Mouse (Mus musculus) stomach, embryonic 15.5 days (tissue): ENCODE results near the gene Zmynd8. TPM values are rescaled to one million over a fixed set of nuclear protein-coding genes. Genes with fewer than 3 reads are reported as not detected.

Source experiments
- ATAC-seq: fragments of 200-750 bp; cut with Nextera tagmentation; 2 replicates; pipeline ENCODE4 v1.8.0; 2017; ENCODE audit warnings: low read depth, moderate number of reproducible peaks, moderate TSS enrichment; ENCODE audit not compliant: insufficient read depth, low FRiP score
- H3K27ac ChIP-seq: fragments of 300-500 bp; sonication (generic); 2 replicates; pipeline ENCODE4 v1.5.1; 2015; ENCODE audit warnings: mild to moderate bottlenecking, inconsistent platforms
- H3K27me3 ChIP-seq: fragments of 300-500 bp; sonication (generic); replicated peaks from 2 replicates; pipeline ENCODE4 v1.6.1; 2015; ENCODE audit warnings: inconsistent platforms
- H3K36me3 ChIP-seq: fragments of 300-500 bp; sonication (generic); 2 replicates; pipeline ENCODE4 v1.6.1; 2015; ENCODE audit warnings: inconsistent platforms
- H3K4me1 ChIP-seq: fragments of 300-500 bp; sonication (generic); 2 replicates; pipeline ENCODE4 v1.6.1; 2015; ENCODE audit warnings: inconsistent platforms
- H3K4me2 ChIP-seq: fragments of 300-500 bp; sonication (generic); 2 replicates; pipeline ENCODE4 v1.6.1; 2015; ENCODE audit warnings: mild to moderate bottlenecking, inconsistent platforms
- H3K4me3 ChIP-seq: fragments of 300-500 bp; sonication (generic); replicated peaks from 2 replicates; pipeline ENCODE4 v1.5.1; 2015; ENCODE audit warnings: inconsistent platforms
- H3K9ac ChIP-seq: fragments of 300-500 bp; sonication (generic); 2 replicates; pipeline ENCODE4 v1.6.1; 2015; ENCODE audit warnings: inconsistent platforms
- H3K9me3 ChIP-seq: fragments of 300-500 bp; sonication (generic); 2 replicates; pipeline ENCODE4 v1.6.1; 2016; ENCODE audit warnings: inconsistent platforms
- whole genome bisulfite sequencing: fragments of 180-500 bp; shearing (Covaris S2); methylation state at CpG from one replicate; pipeline ENCODE4 v1.1.7; 2015; 5-methylcytosine and 5-hydroxymethylcytosine counted together
- polyA plus RNA-seq: library from polyadenylated mRNA; unstranded; fragments of >200 nt; fragmentation: Nextera tagmentation; extraction: Ambion mirVana; gene quantifications from 2 replicates; pipeline ENCODE4 v1.2.1, GENCODE M21; 2015

Zmynd8 gene
- polyA plus RNA-seq, 1 experiment from 2014 or later = 54.5 TPM

DNA sequence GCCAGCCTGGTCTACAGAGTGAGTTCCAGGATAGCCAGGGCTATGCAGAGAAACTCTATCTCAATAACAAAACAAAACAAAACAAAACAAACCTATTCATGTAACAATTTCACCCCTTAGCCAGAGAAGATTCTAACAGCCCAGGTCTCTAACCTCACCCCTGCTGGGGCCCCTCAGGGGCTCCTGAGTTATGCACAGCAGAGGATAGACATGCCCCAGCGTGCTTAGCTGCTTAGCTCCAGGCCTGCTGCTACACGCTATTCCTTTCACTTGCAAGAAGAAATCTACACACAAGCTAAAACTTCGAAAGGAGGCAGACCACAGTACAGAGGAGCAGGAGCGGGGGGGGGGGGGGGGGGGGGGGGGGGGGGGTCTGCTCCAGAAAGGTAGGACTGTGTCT is 4.3 kb downstream of the Zmynd8 start:
- Histone ChIP-seq H3K27me3 (no peaks in the 10 kb centered on the region), H3K4me3 (no peak overlapping the region), H3K36me3 (no peaks in the 10 kb centered on the region), H3K9ac (no peak overlapping the region), H3K9me3 (no peaks in the 10 kb centered on the region), H3K27ac (no peak overlapping the region), H3K4me1 (peaks cover 23% of the 10 kb centered on the region), H3K4me2 (no peak overlapping the region)
- WGBS = 34% methylated on average over 4 of the region's 4 CpGs
- no peak for ATAC-seq

GRCm38 (mm10) chr2:165893232-165893631 is 5.6 kb downstream of the Zmynd8 start:
- no peak for ATAC-seq
- 92% methylated on average over 3 of the region's 3 CpGs for WGBS
- H3K36me3 ChIP-seq = no peaks in the 10 kb centered on the region

GRCm38 (mm10) chr2:165892626-165893025 is 6.2 kb downstream of the Zmynd8 start:
- 72% methylated on average over 5 of the region's 5 CpGs for WGBS
- no peak for ATAC-seq

More at GRCm38 (mm10) chr2:165893232-165893631, 5.6 kb downstream of the Zmynd8 start:
- H3K27me3 ChIP-seq = no peaks in the 10 kb centered on the region
- H3K27ac ChIP-seq = no peak overlapping the region
- no peak overlapping the region for H3K4me2 ChIP-seq
- H3K4me1 ChIP-seq = peaks cover 30% of the 10 kb centered on the region
- H3K9ac ChIP-seq = no peak overlapping the region
- H3K4me3 ChIP-seq = no peak overlapping the region
- no peaks in the 10 kb centered on the region for H3K9me3 ChIP-seq

GRCm38 (mm10) chr2:165890401-165890800 is 8.4 kb downstream of the Zmynd8 start:
- Histone ChIP-seq H3K4me2 (no peak overlapping the region), H3K27ac (peak overlapping the region; percentile 100; the same call in 1 of the 2 replicates), H3K9ac (no peak overlapping the region), H3K9me3 (no peaks in the 10 kb centered on the region), H3K4me1 (peaks cover 56% of the 10 kb centered on the region), H3K27me3 (no peaks in the 10 kb centered on the region), H3K36me3 (no peaks in the 10 kb centered on the region), H3K4me3 (no peak overlapping the region)
- no peak for ATAC-seq
- 63% methylated on average over 10 of the region's 10 CpGs for WGBS

More at GRCm38 (mm10) chr2:165892626-165893025, 6.2 kb downstream of the Zmynd8 start:
- H3K9ac ChIP-seq = no peak overlapping the region
- H3K4me2 ChIP-seq = no peak overlapping the region
- H3K4me1 ChIP-seq = peaks cover 36% of the 10 kb centered on the region
- H3K9me3 ChIP-seq = no peaks in the 10 kb centered on the region
- no peak overlapping the region for H3K27ac ChIP-seq
- no peaks in the 10 kb centered on the region for H3K27me3 ChIP-seq
- no peaks in the 10 kb centered on the region for H3K36me3 ChIP-seq
- no peak overlapping the region for H3K4me3 ChIP-seq

DNA sequence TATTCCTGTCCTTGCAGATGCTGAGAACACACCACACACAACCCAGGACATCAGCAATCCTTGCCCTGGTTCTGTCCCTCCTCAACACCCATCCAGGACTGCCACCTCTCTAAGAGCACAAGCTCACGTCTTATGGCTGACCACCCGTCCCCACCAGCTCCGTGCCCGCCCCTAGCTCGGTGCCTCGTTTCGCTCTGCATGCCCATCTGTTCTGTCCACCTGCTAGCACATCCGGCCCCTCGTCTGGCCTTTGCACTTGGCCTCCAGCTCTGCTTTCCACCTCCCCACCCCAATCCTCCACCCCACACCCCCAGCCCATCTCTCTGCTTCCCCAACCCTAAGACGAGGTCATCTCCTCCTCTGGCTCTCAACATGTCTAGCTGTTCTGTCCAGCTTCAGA is 8.9 kb downstream of the Zmynd8 start:
- Histone ChIP-seq H3K36me3 (no peaks in the 10 kb centered on the region), H3K27ac (peak overlapping the region; percentile 100; the same call in 1 of the 2 replicates), H3K27me3 (no peaks in the 10 kb centered on the region), H3K9me3 (no peaks in the 10 kb centered on the region), H3K4me2 (no peak overlapping the region), H3K4me1 (peaks cover 58% of the 10 kb centered on the region), H3K9ac (no peak overlapping the region), H3K4me3 (no peak overlapping the region)
- ATAC-seq = no peak
- 81% methylated on average over 10 of the region's 10 CpGs for WGBS

DNA sequence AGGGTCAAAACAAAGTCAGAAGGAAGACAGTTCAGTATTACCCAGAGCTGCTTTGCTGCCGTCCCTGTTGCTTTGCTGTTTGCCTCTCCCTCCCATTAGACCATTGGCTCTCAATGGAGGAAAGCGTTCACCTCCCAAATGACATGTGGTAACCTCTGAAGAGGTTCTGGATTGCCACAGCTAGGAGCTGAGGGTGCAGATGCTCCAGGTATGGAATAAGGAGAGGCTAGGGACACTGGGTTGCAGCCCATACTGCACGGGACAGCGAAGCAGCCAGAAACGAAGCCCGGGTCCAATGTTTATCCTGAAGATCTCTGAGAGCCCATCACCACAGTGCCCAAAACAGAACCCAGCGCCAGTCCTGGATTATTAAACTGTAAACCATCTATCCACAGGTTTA is 9.6 kb downstream of the Zmynd8 start:
- no peaks in the 10 kb centered on the region for H3K36me3 ChIP-seq
- H3K4me2 ChIP-seq = no peak overlapping the region
- H3K4me3 ChIP-seq = no peak overlapping the region
- no peaks in the 10 kb centered on the region for H3K9me3 ChIP-seq
- no peak for ATAC-seq
- 57% methylated on average over 7 of the region's 7 CpGs for WGBS
- peaks cover 60% of the 10 kb centered on the region for H3K4me1 ChIP-seq
- H3K27me3 ChIP-seq = no peaks in the 10 kb centered on the region
- H3K27ac ChIP-seq = peak overlapping the region; percentile 100
- no peak overlapping the region for H3K9ac ChIP-seq

DNA sequence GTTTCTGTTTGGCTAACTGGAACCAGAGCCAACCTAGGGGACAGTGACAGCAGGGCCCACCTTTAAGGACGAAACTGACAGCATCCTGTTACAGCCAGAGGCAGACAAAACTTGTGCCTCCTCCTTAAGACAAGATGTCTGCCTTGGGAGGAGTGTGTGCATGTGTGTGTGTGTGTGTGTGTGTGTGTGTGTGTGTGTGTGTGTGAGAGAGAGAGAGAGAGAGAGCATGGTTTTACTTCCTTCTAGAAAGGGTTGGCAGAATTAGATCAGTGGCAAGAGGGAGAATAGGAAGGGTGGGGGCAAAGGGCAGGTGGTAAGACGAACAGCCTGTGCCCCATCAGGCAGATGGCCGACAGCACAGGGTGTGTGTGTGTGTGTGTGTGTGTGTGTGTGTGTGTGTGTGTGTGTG is 10.0 kb downstream of the Zmynd8 start:
- H3K4me1 ChIP-seq = peaks cover 63% of the 10 kb centered on the region
- 22% methylated on average over 3 of the region's 3 CpGs for WGBS
- no peak overlapping the region for H3K9ac ChIP-seq

GRCm38 (mm10) chr2:165888396-165888795 is 10.4 kb downstream of the Zmynd8 start:
- no peaks in the 10 kb centered on the region for H3K27me3 ChIP-seq
- peaks cover 64% of the 10 kb centered on the region for H3K4me1 ChIP-seq
- H3K27ac ChIP-seq = peak overlapping the region; percentile 100
- no peak overlapping the region for H3K4me3 ChIP-seq
- no peak overlapping the region for H3K9ac ChIP-seq
- H3K4me2 ChIP-seq = peak overlapping the region; percentile 24
- ATAC-seq = peak; percentile 74
- 11% methylated on average over 13 of the region's 13 CpGs for whole genome bisulfite sequencing
- no peaks in the 10 kb centered on the region for H3K36me3 ChIP-seq
- no peaks in the 10 kb centered on the region for H3K9me3 ChIP-seq

More for the DNA sequence above, 10.0 kb downstream of the Zmynd8 start:
- no peaks in the 10 kb centered on the region for H3K9me3 ChIP-seq
- ATAC-seq = no peak
- no peak overlapping the region for H3K4me3 ChIP-seq
- no peaks in the 10 kb centered on the region for H3K27me3 ChIP-seq
- peak overlapping the region; percentile 100 for H3K27ac ChIP-seq
- no peak overlapping the region for H3K4me2 ChIP-seq
- no peaks in the 10 kb centered on the region for H3K36me3 ChIP-seq

DNA sequence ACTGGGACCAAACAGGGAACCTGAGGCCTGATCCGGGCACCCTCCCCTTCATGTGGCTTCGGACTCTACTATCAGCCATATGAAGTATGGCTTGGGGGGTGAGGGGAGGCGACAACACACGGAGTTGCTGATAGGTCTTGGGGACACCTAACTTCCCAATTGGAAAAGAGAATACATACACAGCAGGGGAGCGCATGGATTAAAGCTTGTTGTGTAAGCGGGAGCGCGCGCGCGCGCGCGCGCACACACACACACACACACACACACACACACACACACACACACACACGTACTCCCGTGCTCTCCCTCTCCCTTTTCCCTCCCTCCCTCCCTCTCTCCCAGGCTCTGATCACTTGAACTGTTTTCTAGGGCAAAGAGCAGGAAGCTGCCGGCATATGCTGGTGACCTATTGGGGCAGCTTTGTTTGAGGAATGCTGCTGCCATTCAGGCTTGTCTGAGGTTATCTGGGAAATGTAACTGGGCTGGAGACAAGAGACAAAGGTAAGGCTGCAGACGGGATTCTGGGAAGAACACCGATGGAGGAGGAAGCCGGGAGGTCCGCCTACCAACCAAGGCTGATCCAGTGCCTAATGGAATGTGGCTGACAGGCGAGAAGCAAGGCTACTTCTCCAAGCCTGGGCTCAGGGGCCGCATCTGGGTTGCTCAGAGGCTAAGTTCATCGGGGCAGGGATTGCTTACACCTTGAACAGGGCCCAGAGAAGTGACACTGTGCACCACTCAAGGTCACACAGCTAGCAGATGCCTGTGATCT is 11.8 kb downstream of the Zmynd8 start:
- Histone ChIP-seq H3K27me3 (no peaks in the 10 kb centered on the region), H3K27ac (peak overlapping the region; percentile 100), H3K4me3 (no peak overlapping the region), H3K9me3 (no peaks in the 10 kb centered on the region), H3K36me3 (no peaks in the 10 kb centered on the region), H3K4me1 (peaks cover 77% of the 10 kb centered on the region), H3K4me2 (peak overlapping the region; percentile 27), H3K9ac (no peak overlapping the region)
- WGBS = 18% methylated on average over 25 of the region's 25 CpGs
- ATAC-seq = peak; percentile 23; the same call in 1 of the 2 replicates

GRCm38 (mm10) chr2:165886482-165886856 is 12.3 kb downstream of the Zmynd8 start:
- H3K9me3 ChIP-seq = no peaks in the 10 kb centered on the region
- WGBS = 9% methylated on average over 3 of the region's 3 CpGs
- no peaks in the 10 kb centered on the region for H3K36me3 ChIP-seq
- peak overlapping the region; percentile 100 for H3K27ac ChIP-seq
- H3K4me3 ChIP-seq = no peak overlapping the region
- H3K27me3 ChIP-seq = no peaks in the 10 kb centered on the region
- H3K9ac ChIP-seq = no peak overlapping the region
- no peak for ATAC-seq
- H3K4me1 ChIP-seq = peaks cover 83% of the 10 kb centered on the region
- H3K4me2 ChIP-seq = peak overlapping the region; percentile 27

- Histone ChIP-seq H3K4me2 (peak overlapping the region; percentile 27), H3K36me3 (no peaks in the 10 kb centered on the region), H3K4me1 (peaks cover 85% of the 10 kb centered on the region), H3K4me3 (no peak overlapping the region), H3K9me3 (no peaks in the 10 kb centered on the region), H3K27me3 (no peaks in the 10 kb centered on the region), H3K27ac (peak overlapping the region; percentile 100), H3K9ac (0 out of 2 replicates have a peak overlapping the region, but pooled peaks have one; percentile 16)
- ATAC-seq = no peak
- 35% methylated on average over 4 of the region's 4 CpGs for WGBS
Observed at GRCm38 (mm10) chr2:165885951-165886320, 12.9 kb downstream of the Zmynd8 start.

DNA sequence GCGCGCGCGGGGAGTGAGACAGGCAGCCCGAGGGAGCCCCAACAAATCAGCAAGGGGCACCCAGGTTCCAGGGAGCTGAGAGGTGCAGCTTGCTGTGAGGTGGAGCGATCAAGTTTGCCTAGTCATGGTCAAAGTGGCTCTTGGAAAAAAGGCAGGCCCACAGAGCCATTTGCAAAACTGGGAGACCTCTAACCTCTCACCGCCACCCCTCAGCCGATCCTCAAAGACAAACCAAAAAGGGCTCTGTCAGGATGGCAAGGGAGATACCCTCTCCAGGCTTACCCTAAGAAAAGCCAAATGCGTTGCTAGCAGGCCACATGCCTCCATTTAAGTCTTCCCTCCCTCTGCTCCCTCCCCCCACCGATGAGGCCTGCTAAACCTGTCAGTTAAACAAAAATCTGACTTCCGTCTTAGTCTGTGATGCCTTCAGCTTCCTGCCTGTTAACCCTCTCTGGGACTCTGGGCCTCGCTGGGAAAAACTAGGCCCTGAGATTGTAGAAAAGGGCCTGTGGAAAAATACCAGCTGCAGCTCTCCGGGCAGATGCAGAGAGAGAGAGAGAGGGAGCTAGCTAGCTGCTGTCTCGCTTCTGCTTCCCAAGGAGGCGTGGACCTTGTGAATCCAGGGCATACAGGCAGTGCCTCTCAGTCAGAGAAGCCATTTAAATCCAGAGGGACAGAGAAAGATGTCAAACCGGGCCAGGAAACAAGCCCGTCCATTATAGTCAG is 13.4 kb downstream of the Zmynd8 start:
- Histone ChIP-seq H3K27me3 (no peaks in the 10 kb centered on the region), H3K9ac (peak overlapping the region; percentile 60; the same call in 1 of the 2 replicates), H3K27ac (peak overlapping the region; percentile 100), H3K4me1 (peaks cover 87% of the 10 kb centered on the region), H3K9me3 (no peaks in the 10 kb centered on the region), H3K4me2 (peak overlapping the region; percentile 71), H3K4me3 (no peak overlapping the region), H3K36me3 (no peaks in the 10 kb centered on the region)
- ATAC-seq = peak; percentile 15; the same call in 1 of the 2 replicates
- WGBS = 7% methylated on average over 13 of the region's 17 CpGs
